Comparison of ENCODE assay signal across 12 mouse cellular contexts in genomic region chrX:164446106-164446551, GRCm38 (mm10). TPM values are rescaled to one million over a fixed set of nuclear protein-coding genes. Genes with fewer than 3 reads are reported as not detected.
A peak's percentile ranks its signal among the peaks of the same experiment; 100 is the strongest.
DNase-seq lines count a peak whose midpoint lies in the region; ATAC-seq and TF ChIP-seq lines count a peak whose summit lies in the region.
"Had no signal": no experiment of that assay in that cellular context is flagged by ENCODE, and none has a peak within 500 bp of the region (broad histone marks: within the 10 kb centered on the region; RNA-seq: fewer than 3 reads in every experiment).

No protein-coding gene starts in this region.

- no peaks in the 10 kb centered on the region for H3K79me2 ChIP-seq in myocyte (ENCODE audit: control insufficient read depth, insufficient read depth)

- H3ac ChIP-seq in myocyte (ENCODE audit: control insufficient read depth, insufficient read length): no peak overlapping the region

- no peak overlapping the region for H3K4me3 ChIP-seq in liver, embryonic 11.5 days (ENCODE audit: low read depth, low read length)
- H3K4me3 ChIP-seq in E14TG2a.4 (replicated peaks; ENCODE audit: low read length) (no peak overlapping the region), myocyte (no peak overlapping the region)
- H3K4me3 ChIP-seq in bone marrow, adult 2 months (replicated peaks; ENCODE audit: control insufficient read depth, low read depth, low read length): no peak overlapping the region
- no peak overlapping the region for H3K4me3 ChIP-seq in midbrain, embryonic 13.5 days (replicated peaks)

- no peak for ATAC-seq in liver, embryonic 11.5 days (replicated peaks; ENCODE audit: low FRiP score)
- no peak for ATAC-seq in midbrain, embryonic 13.5 days

- WGBS in liver, embryonic 11.5 days: 73% methylated on average over 10 of the region's 10 CpGs
- WGBS in bone marrow, adult 2 months: 74% methylated on average over 10 of the region's 10 CpGs
- 88% methylated on average over 10 of the region's 10 CpGs for WGBS in midbrain, embryonic 13.5 days

- H3K9ac ChIP-seq in liver, embryonic 11.5 days (ENCODE audit: low read depth, low read length): no peak overlapping the region
- no peak overlapping the region for H3K9ac ChIP-seq in midbrain, embryonic 13.5 days (replicated peaks)

- TF ChIP-seq POLR2A in bone marrow, adult 2 months (IDR thresholded peaks at IDR 0.05; ENCODE audit: borderline replicate concordance, control insufficient read depth, low read depth, low read length): no peak
- no peak for TF ChIP-seq POLR2A in myocyte (IDR thresholded peaks at IDR 0.05; ENCODE audit: insufficient read length, low read depth)

- no peak overlapping the region for H3K4me2 ChIP-seq in liver, embryonic 11.5 days
- H3K4me2 ChIP-seq in myocyte (ENCODE audit: low read depth): peak overlapping the region; percentile 5
- H3K4me2 ChIP-seq in midbrain, embryonic 13.5 days (replicated peaks): no peak overlapping the region

- DNase-seq in liver: peak; percentile 37
- no peak for DNase-seq in liver, embryonic 11.5 days (ENCODE audit: low spot score)
- no peak for DNase-seq in Muller cell, postnatal 12 days (ENCODE audit: inconsistent ontology term)
- DNase-seq in adrenal gland, adult 18-20 months (ENCODE audit: low spot score in 2 of 2): no peak
- DNase-seq: cerebellum, postnatal 10 days; kidney, adult 8-10 months had no signal

- no peaks in the 10 kb centered on the region for H3K36me3 ChIP-seq in liver, embryonic 11.5 days (ENCODE audit: control insufficient read depth, insufficient read depth, low read length)
- H3K36me3 ChIP-seq in E14TG2a.4 (ENCODE audit: insufficient read depth, low read length) (no peaks in the 10 kb centered on the region), myocyte (ENCODE audit: control insufficient read depth, insufficient read depth) (no peaks in the 10 kb centered on the region)
- no peaks in the 10 kb centered on the region for H3K36me3 ChIP-seq in midbrain, embryonic 13.5 days

- peak; percentile 60 for TF ChIP-seq CTCF in E14TG2a.4 (conservative IDR thresholded peaks at IDR 0.05; ENCODE audit: low read length)
- TF ChIP-seq CTCF in bone marrow, adult 2 months (IDR thresholded peaks at IDR 0.05; ENCODE audit: control insufficient read depth, insufficient read depth, low read length): peak; percentile 41

- H3K27ac ChIP-seq in liver, embryonic 11.5 days (ENCODE audit: low read depth, low read length): no peak overlapping the region
- no peak overlapping the region for H3K27ac ChIP-seq in bone marrow, adult 2 months (ENCODE audit: control insufficient read depth, insufficient read depth, low read depth, low read length, poor library complexity)
- no peak overlapping the region for H3K27ac ChIP-seq in midbrain, embryonic 13.5 days

- no peaks in the 10 kb centered on the region; the same call in 1 of the 2 replicates for H3K9me3 ChIP-seq in liver, embryonic 11.5 days (ENCODE audit: control insufficient read depth, low read length)
- no peaks in the 10 kb centered on the region for H3K9me3 ChIP-seq in E14TG2a.4 (ENCODE audit: low read length)
- H3K9me3 ChIP-seq in midbrain, embryonic 13.5 days: no peaks in the 10 kb centered on the region

- H3K27me3 ChIP-seq in liver, embryonic 11.5 days (replicated peaks; ENCODE audit: control insufficient read depth, insufficient read depth, low read length): no peaks in the 10 kb centered on the region; the same call in none of the 2 replicates
- H3K27me3 ChIP-seq in E14TG2a.4 (ENCODE audit: insufficient read depth, low read length) (no peaks in the 10 kb centered on the region), myocyte (ENCODE audit: control insufficient read depth, insufficient read depth, insufficient read length) (no peaks in the 10 kb centered on the region)
- H3K27me3 ChIP-seq in midbrain, embryonic 13.5 days: peaks cover 11% of the 10 kb centered on the region; the same call in 1 of the 2 replicates

- no peaks in the 10 kb centered on the region; the same call in none of the 2 replicates for H3K4me1 ChIP-seq in liver, embryonic 11.5 days (replicated peaks; ENCODE audit: control insufficient read depth, insufficient read depth, low read length)
- no peaks in the 10 kb centered on the region for H3K4me1 ChIP-seq in E14TG2a.4 (replicated peaks; ENCODE audit: low read depth, low read length)
- no peaks in the 10 kb centered on the region for H3K4me1 ChIP-seq in bone marrow, adult 2 months (ENCODE audit: control insufficient read depth, insufficient read depth, low read length)
- H3K4me1 ChIP-seq in midbrain, embryonic 13.5 days (replicated peaks): no peaks in the 10 kb centered on the region

TF ChIP-seq in myocyte, 11 proteins besides CTCF, POLR2A, EP300 and RAD21:
- TF ChIP-seq SRF (IDR thresholded peaks at IDR 0.05; ENCODE audit: control insufficient read depth, insufficient read length, low read depth): no peak
- no peak for TF ChIP-seq CEBPB (IDR thresholded peaks at IDR 0.05; ENCODE audit: insufficient read depth, poor library complexity, severe bottlenecking)
- no peak for TF ChIP-seq MYOD1 (IDR thresholded peaks at IDR 0.05; ENCODE audit: control insufficient read depth in 1 of 3, insufficient read length in 2 of 3, low read depth in 2 of 3)
- no peak for TF ChIP-seq POLR2AphosphoS2 (IDR thresholded peaks at IDR 0.05; ENCODE audit: insufficient read length, low read depth)
- TF ChIP-seq MYOG (IDR thresholded peaks at IDR 0.05; ENCODE audit: control insufficient read depth in 1 of 3, insufficient read depth in 1 of 3, insufficient read length in 2 of 3, low read depth in 2 of 3): no peak
- no peak for TF ChIP-seq TCF3 (IDR thresholded peaks at IDR 0.05; ENCODE audit: insufficient read length, low read depth)
- TF ChIP-seq REST (IDR thresholded peaks at IDR 0.05; ENCODE audit: insufficient read depth, insufficient read length): no peak
- no peak for TF ChIP-seq E2F4 (IDR thresholded peaks at IDR 0.05; ENCODE audit: insufficient read depth)
- no peak for TF ChIP-seq MAX (IDR thresholded peaks at IDR 0.05; ENCODE audit: low read depth)
- no peak for TF ChIP-seq USF1 (IDR thresholded peaks at IDR 0.05; ENCODE audit: low read depth)
- no peak for TF ChIP-seq TCF12 (IDR thresholded peaks at IDR 0.05; ENCODE audit: insufficient read depth, poor library complexity, severe bottlenecking)
TF ChIP-seq in myocyte: peak in this region for 0.

RNA-seq across cellular contexts. Expression of gene Asb11, which starts 9.3 kb away (rescaled TPM):
- polyA plus RNA-seq in liver, embryonic 11.5 days (2014; fragmentation: Nextera tagmentation; extraction: Ambion mirVana): not detected in 2 replicates
- polyA plus RNA-seq in bone marrow, adult 2 months (2011; ENCODE audit: insufficient read depth, insufficient read length, low replicate concordance, missing spikeins): not detected in 2 replicates
- polyA plus RNA-seq in myocyte (2012; fragmentation: generic; extraction: Trizol): 1.6 TPM
- not detected in 2 replicates for polyA plus RNA-seq in midbrain, embryonic 13.5 days (2015; fragmentation: Nextera tagmentation; extraction: Ambion mirVana)
- under 1 TPM; 0.42 to 0.46 TPM for total RNA-seq in adrenal gland, adult 18-20 months (2021)

RNA-seq across cellular contexts. Expression of gene Piga, which starts 26.5 kb away (rescaled TPM):
- polyA plus RNA-seq in liver, embryonic 11.5 days (2014; fragmentation: Nextera tagmentation; extraction: Ambion mirVana): 28.1 and 31.9 TPM in 2 replicates
- 13.0 and 14.4 TPM in 2 replicates for polyA plus RNA-seq in bone marrow, adult 2 months (2011; ENCODE audit: insufficient read depth, insufficient read length, low replicate concordance, missing spikeins)
- polyA plus RNA-seq in myocyte (2012; fragmentation: generic; extraction: Trizol): 2.5 TPM
- polyA plus RNA-seq in midbrain, embryonic 13.5 days (2015; fragmentation: Nextera tagmentation; extraction: Ambion mirVana): 7.5 and 8.3 TPM in 2 replicates
- 10 to 100 TPM in 1 of 2 experiments, 1 to 10 TPM in 1; 5.1 to 13.2 TPM for total RNA-seq in adrenal gland, adult 18-20 months (2021)

RNA-seq across cellular contexts. Expression of gene Asb9, which starts 60.0 kb away (rescaled TPM):
- 0.25 and 0.38 TPM in 2 replicates for polyA plus RNA-seq in liver, embryonic 11.5 days (2014; fragmentation: Nextera tagmentation; extraction: Ambion mirVana)
- not detected in 2 replicates for polyA plus RNA-seq in bone marrow, adult 2 months (2011; ENCODE audit: insufficient read depth, insufficient read length, low replicate concordance, missing spikeins)
- polyA plus RNA-seq in myocyte (2012; fragmentation: generic; extraction: Trizol): not detected
- 0.19 TPM in 1 of 2 replicates, not detected in the other for polyA plus RNA-seq in midbrain, embryonic 13.5 days (2015; fragmentation: Nextera tagmentation; extraction: Ambion mirVana)
- not detected for total RNA-seq in adrenal gland, adult 18-20 months (2021)
- polyA plus RNA-seq: heart, embryonic 14.5 days; stomach, embryonic 16.5 days had no signal
